Mouse (Mus musculus): ENCODE results near the gene Atg4c. TPM values are rescaled to one million over a fixed set of nuclear protein-coding genes. Genes with fewer than 3 reads are reported as not detected.

Gene Atg4c
- polyA plus RNA-seq, 1 experiment, result 27.6 TPM

DNA sequence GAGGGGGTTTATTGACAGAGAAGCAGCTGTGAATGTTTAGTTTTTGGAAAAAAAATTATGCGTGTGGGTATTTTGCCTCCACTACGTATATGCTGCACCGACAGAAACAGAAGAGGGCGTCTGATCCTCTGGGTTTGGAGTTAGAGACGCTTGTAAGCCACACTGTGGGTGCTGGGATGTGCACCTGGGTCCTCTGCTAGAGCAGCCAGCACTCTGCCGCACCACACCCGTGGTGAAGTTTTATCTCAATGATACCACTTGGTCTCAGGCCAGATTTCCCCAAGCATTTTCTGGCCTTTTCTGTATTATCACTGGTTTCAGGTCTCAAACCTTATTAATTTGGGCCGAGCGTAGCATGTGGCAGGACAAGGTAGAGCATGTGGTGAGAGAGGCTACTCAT, 16.4 kb downstream of the Atg4c start:
- no peak overlapping the region for H3K27ac ChIP-seq (ENCODE audit: insufficient read depth, low read length)
- TF ChIP-seq POLR2A (IDR thresholded peaks at IDR 0.05; ENCODE audit: borderline replicate concordance, insufficient read depth, low read length), result no peak
- TF ChIP-seq CTCF (IDR thresholded peaks at IDR 0.05; ENCODE audit: borderline replicate concordance, insufficient read depth, low read depth, low read length), result no peak
- 78% methylated on average over 9 of the region's 9 CpGs for WGBS
- no peak overlapping the region for H3K4me3 ChIP-seq (replicated peaks; ENCODE audit: insufficient read depth, low read depth, low read length)
- H3K27me3 ChIP-seq (ENCODE audit: control insufficient read depth, insufficient read depth, low read length), result no peaks in the 10 kb centered on the region
- no peaks in the 10 kb centered on the region for H3K4me1 ChIP-seq (ENCODE audit: control insufficient read depth, insufficient read depth, low read length)
- DNase-seq, result no peak

DNA sequence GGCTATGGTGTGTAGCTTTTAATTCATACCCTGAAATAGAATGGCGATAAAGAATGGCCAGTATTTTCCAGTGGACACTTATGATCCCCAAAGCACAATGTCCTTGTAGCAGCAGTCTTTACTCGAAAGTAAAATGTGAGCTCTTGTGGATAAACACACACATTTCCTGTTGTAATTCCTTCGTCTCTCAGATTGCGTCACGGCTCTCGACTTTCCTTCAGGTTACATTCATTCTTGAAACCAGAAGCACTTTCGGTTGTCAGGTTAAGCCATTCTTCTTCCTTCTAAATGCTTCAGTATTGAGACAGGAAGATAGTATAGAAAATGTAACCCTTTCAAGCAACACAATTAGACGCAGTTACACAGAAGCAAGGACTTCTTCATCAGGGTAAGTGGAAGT, 17.9 kb downstream of the Atg4c start:
- H3K27me3 ChIP-seq (ENCODE audit: control insufficient read depth, insufficient read depth, low read length), result no peaks in the 10 kb centered on the region
- WGBS, result 91% methylated on average over 8 of the region's 8 CpGs
- H3K4me3 ChIP-seq (replicated peaks; ENCODE audit: insufficient read depth, low read depth, low read length), result no peak overlapping the region
- TF ChIP-seq CTCF (IDR thresholded peaks at IDR 0.05; ENCODE audit: borderline replicate concordance, insufficient read depth, low read depth, low read length) (no peak), POLR2A (IDR thresholded peaks at IDR 0.05; ENCODE audit: borderline replicate concordance, insufficient read depth, low read length) (no peak)
- DNase-seq, result no peak
- H3K4me1 ChIP-seq (ENCODE audit: control insufficient read depth, insufficient read depth, low read length), result no peaks in the 10 kb centered on the region
- H3K27ac ChIP-seq (ENCODE audit: insufficient read depth, low read length), result no peak overlapping the region

GRCm38 (mm10) chr4:99213123-99213522, 19.4 kb downstream of the Atg4c start:
- H3K27me3 ChIP-seq (ENCODE audit: control insufficient read depth, insufficient read depth, low read length), result no peaks in the 10 kb centered on the region
- 75% methylated on average over 4 of the region's 4 CpGs for WGBS
- no peak for DNase-seq
- H3K27ac ChIP-seq (ENCODE audit: insufficient read depth, low read length), result no peak overlapping the region
- H3K4me1 ChIP-seq (ENCODE audit: control insufficient read depth, insufficient read depth, low read length), result no peaks in the 10 kb centered on the region
- H3K4me3 ChIP-seq (replicated peaks; ENCODE audit: insufficient read depth, low read depth, low read length), result no peak overlapping the region
- no peak for TF ChIP-seq CTCF (IDR thresholded peaks at IDR 0.05; ENCODE audit: borderline replicate concordance, insufficient read depth, low read depth, low read length)
- TF ChIP-seq POLR2A (IDR thresholded peaks at IDR 0.05; ENCODE audit: borderline replicate concordance, insufficient read depth, low read length), result no peak

- Histone ChIP-seq H3K4me1 (ENCODE audit: control insufficient read depth, insufficient read depth, low read length) (no peaks in the 10 kb centered on the region), H3K27ac (ENCODE audit: insufficient read depth, low read length) (no peak overlapping the region), H3K27me3 (ENCODE audit: control insufficient read depth, insufficient read depth, low read length) (no peaks in the 10 kb centered on the region), H3K4me3 (replicated peaks; ENCODE audit: insufficient read depth, low read depth, low read length) (no peak overlapping the region)
- 70% methylated on average over 8 of the region's 8 CpGs for WGBS
- no peak for TF ChIP-seq CTCF (IDR thresholded peaks at IDR 0.05; ENCODE audit: borderline replicate concordance, insufficient read depth, low read depth, low read length)
- TF ChIP-seq POLR2A (IDR thresholded peaks at IDR 0.05; ENCODE audit: borderline replicate concordance, insufficient read depth, low read length), result no peak
- no peak for DNase-seq
Measured at GRCm38 (mm10) chr4:99222221-99222620, 28.5 kb downstream of the Atg4c start.

DNA sequence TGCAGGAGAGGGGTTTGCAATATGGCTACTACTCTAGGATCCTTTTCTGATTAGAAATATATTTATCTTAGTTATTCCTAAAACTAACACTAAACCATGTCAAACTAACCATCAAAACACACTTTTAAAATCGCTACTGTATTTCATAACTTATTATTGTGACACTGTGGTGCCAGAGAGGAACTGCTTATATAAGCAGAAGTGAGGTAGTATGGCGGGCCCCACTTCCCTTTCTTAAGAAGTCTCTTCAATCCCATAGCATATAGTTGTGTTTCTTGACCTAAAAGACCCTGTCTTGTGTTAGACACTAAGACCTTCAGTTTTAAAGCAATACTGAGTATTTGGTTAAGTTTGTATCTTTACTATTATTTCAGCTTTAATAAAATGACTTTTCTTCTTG, 31.1 kb downstream of the Atg4c start:
- Histone ChIP-seq H3K27ac (ENCODE audit: insufficient read depth, low read length) (no peak overlapping the region), H3K4me1 (ENCODE audit: control insufficient read depth, insufficient read depth, low read length) (no peaks in the 10 kb centered on the region), H3K27me3 (ENCODE audit: control insufficient read depth, insufficient read depth, low read length) (no peaks in the 10 kb centered on the region), H3K4me3 (replicated peaks; ENCODE audit: insufficient read depth, low read depth, low read length) (no peak overlapping the region)
- no peak for DNase-seq
- 93% methylated on average over 2 of the region's 2 CpGs for WGBS
- no peak for TF ChIP-seq POLR2A (IDR thresholded peaks at IDR 0.05; ENCODE audit: borderline replicate concordance, insufficient read depth, low read length)
- no peak for TF ChIP-seq CTCF (IDR thresholded peaks at IDR 0.05; ENCODE audit: borderline replicate concordance, insufficient read depth, low read depth, low read length)

- H3K4me1 ChIP-seq (ENCODE audit: control insufficient read depth, insufficient read depth, low read length), result no peaks in the 10 kb centered on the region
- H3K27me3 ChIP-seq (ENCODE audit: control insufficient read depth, insufficient read depth, low read length), result no peaks in the 10 kb centered on the region
- 76% methylated on average over 6 of the region's 6 CpGs for WGBS
- no peak overlapping the region for H3K27ac ChIP-seq (ENCODE audit: insufficient read depth, low read length)
- no peak overlapping the region for H3K4me3 ChIP-seq (replicated peaks; ENCODE audit: insufficient read depth, low read depth, low read length)
- TF ChIP-seq CTCF (IDR thresholded peaks at IDR 0.05; ENCODE audit: borderline replicate concordance, insufficient read depth, low read depth, low read length) (no peak), POLR2A (IDR thresholded peaks at IDR 0.05; ENCODE audit: borderline replicate concordance, insufficient read depth, low read length) (no peak)
- DNase-seq, result no peak
Measured at GRCm38 (mm10) chr4:99227226-99227625, 33.5 kb downstream of the Atg4c start.

DNA sequence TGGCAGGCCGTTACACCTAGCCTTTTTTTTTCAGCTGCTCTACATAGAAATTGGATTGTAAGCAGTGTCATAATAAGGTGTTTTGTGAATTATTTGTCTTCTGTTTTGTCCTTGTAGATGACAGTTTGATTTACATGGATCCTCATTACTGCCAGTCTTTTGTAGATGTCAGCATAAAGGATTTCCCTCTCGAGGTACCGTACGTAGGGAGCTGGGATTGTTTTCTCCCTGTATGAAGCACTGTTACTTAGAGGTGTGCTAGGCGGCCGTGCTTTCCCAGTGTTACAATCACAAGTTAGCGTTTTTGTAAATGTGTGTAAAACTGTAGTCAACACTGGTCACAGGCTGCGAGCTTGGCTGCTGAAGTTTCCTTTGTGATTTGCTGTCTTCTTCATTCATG, 35.6 kb downstream of the Atg4c start:
- Histone ChIP-seq H3K27me3 (ENCODE audit: control insufficient read depth, insufficient read depth, low read length) (no peaks in the 10 kb centered on the region), H3K4me1 (ENCODE audit: control insufficient read depth, insufficient read depth, low read length) (no peaks in the 10 kb centered on the region), H3K4me3 (replicated peaks; ENCODE audit: insufficient read depth, low read depth, low read length) (no peak overlapping the region), H3K27ac (ENCODE audit: insufficient read depth, low read length) (no peak overlapping the region)
- no peak for TF ChIP-seq POLR2A (IDR thresholded peaks at IDR 0.05; ENCODE audit: borderline replicate concordance, insufficient read depth, low read length)
- no peak for TF ChIP-seq CTCF (IDR thresholded peaks at IDR 0.05; ENCODE audit: borderline replicate concordance, insufficient read depth, low read depth, low read length)
- 94% methylated on average over 8 of the region's 8 CpGs for whole genome bisulfite sequencing
- no peak for DNase-seq

GRCm38 (mm10) chr4:99235203-99235856, 41.6 kb downstream of the Atg4c start:
- TF ChIP-seq CTCF (IDR thresholded peaks at IDR 0.05; ENCODE audit: borderline replicate concordance, insufficient read depth, low read depth, low read length) (no peak), POLR2A (IDR thresholded peaks at IDR 0.05; ENCODE audit: borderline replicate concordance, insufficient read depth, low read length) (no peak)
- Histone ChIP-seq H3K4me1 (ENCODE audit: control insufficient read depth, insufficient read depth, low read length) (no peaks in the 10 kb centered on the region), H3K27ac (ENCODE audit: insufficient read depth, low read length) (no peak overlapping the region), H3K27me3 (ENCODE audit: control insufficient read depth, insufficient read depth, low read length) (no peaks in the 10 kb centered on the region), H3K4me3 (replicated peaks; ENCODE audit: insufficient read depth, low read depth, low read length) (no peak overlapping the region)
- WGBS, result 86% methylated on average over 8 of the region's 8 CpGs
- DNase-seq, result peak in 1 of 2 experiments; percentile 41
